Mouse (Mus musculus) heart, adult 2 months (tissue): ENCODE results near the gene Mprip. TPM values are rescaled to one million over a fixed set of nuclear protein-coding genes. Genes with fewer than 3 reads are reported as not detected.
"Not testable (repeated sequence)": the region's sequence is repeated elsewhere in the genome, so short reads cannot be mapped to it uniquely, and the experiment has no call there.

Experiments used
- DNase-seq, 2 experiments: peaks; one replicate each; pipeline ENCODE4 v3.0.0; 2021
- H3K27ac ChIP-seq: fragments of 200-600 bp; 2 replicates; pipeline ENCODE4 v1.8.1; 2022
- H3K27me3 ChIP-seq: fragments of 200-500 bp; 2 replicates; pipeline ENCODE4 v1.6.1; 2012; ENCODE audit warnings: mild to moderate bottlenecking, low read length, inconsistent platforms, mixed read lengths; ENCODE audit not compliant: control insufficient read depth, insufficient read depth
- H3K36me3 ChIP-seq: fragments of 200-500 bp; 2 replicates; pipeline ENCODE4 v1.6.1; 2012; ENCODE audit warnings: low read length, inconsistent platforms; ENCODE audit not compliant: control insufficient read depth, insufficient read depth
- H3K4me1 ChIP-seq: fragments of 200-500 bp; 2 replicates; pipeline ENCODE4 v1.6.1; 2011; ENCODE audit warnings: low read length; ENCODE audit not compliant: control insufficient read depth, insufficient read depth
- H3K4me3 ChIP-seq: fragments of 200-600 bp; 2 replicates; pipeline ENCODE4 v1.8.1; 2022
- H3K79me2 ChIP-seq: fragments of 200-500 bp; replicated peaks from 2 replicates; pipeline ENCODE4 v1.6.1; 2012; ENCODE audit warnings: mild to moderate bottlenecking, inconsistent platforms, low read length, moderate library complexity, mixed read lengths; ENCODE audit not compliant: control insufficient read depth, insufficient read depth
- H3K9ac ChIP-seq: fragments of 200-500 bp; 2 replicates; pipeline ENCODE4 v1.6.1; 2012; ENCODE audit warnings: low read depth, mild to moderate bottlenecking, control low read depth, inconsistent platforms, low read length, mixed read lengths
- CTCF ChIP-seq: fragments of 200-600 bp; IDR thresholded peaks from 2 replicates; pipeline ENCODE4 v1.8.1; 2022; ENCODE audit warnings: antibody characterized with exemption, mild to moderate bottlenecking, moderate library complexity
- EP300 ChIP-seq: fragments of 200-500 bp; IDR thresholded peaks from 2 replicates; pipeline ENCODE4 v1.6.1; 2011; ENCODE audit warnings: low read depth, low read length, control low read depth; ENCODE audit not compliant: insufficient read depth
- POLR2A ChIP-seq: fragments of 200-500 bp; IDR thresholded peaks from 2 replicates; pipeline ENCODE4 v1.6.1; 2011; ENCODE audit warnings: mild to moderate bottlenecking, low read depth, low read length, control low read depth; ENCODE audit not compliant: insufficient read depth
- WGBS: fragments of 180-500 bp; shearing (Covaris S2); methylation state at CpG from one replicate; pipeline ENCODE4 v1.1.7; 2018; 5-methylcytosine and 5-hydroxymethylcytosine counted together
- intact Hi-C: fragments of 180-260 bp; cut with DNase I; formaldehyde crosslinking; loops from one replicate; pipeline ENCODE4 v1.15.1; 2025
- polyA plus RNA-seq: library from polyadenylated mRNA; depleted of rRNA; stranded (reverse); fragments of >200 nt; gene quantifications from 2 replicates; pipeline ENCODE4 v1.2.3, GENCODE M21; 2012
- total RNA-seq, 2 experiments: library from RNA; stranded (reverse); gene quantifications; 2 replicates each; pipeline ENCODE4 v1.2.3; 2021

The Mprip gene
- total and polyA plus RNA-seq, 3 experiments, result 77.1 to 142 (median 132) TPM

DNA sequence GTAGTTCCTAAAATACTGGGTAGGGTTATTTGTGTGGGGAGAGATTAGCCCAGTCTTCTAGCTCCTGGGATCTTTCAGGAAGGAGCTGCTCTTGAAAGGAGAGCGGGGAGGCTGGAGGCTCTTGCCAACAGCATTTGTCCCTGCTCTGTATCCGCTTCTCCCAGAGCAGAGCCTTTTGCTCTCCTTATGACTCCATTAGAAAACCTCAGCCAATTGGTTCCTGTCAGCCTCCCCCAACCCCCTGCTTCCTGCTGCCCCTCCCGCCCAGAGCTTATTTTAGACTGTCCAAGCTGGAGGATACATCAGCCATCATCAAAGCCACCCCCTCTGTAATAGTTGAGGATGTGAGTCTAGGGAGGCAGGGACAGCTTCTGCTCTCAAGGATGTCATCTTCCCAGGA, 3.7 kb downstream of the Mprip start:
- WGBS, result 0% methylated on average over 3 of the region's 3 CpGs
- Histone ChIP-seq H3K4me3 (peak overlapping the region; percentile 50), H3K36me3 (peaks cover 42% of the 10 kb centered on the region), H3K4me1 (peaks cover 15% of the 10 kb centered on the region), H3K79me2 (peaks cover 5% of the 10 kb centered on the region; the same call in 1 of the 2 replicates), H3K27ac (peak overlapping the region; percentile 93), H3K9ac (peak overlapping the region; percentile 26), H3K27me3 (no peaks in the 10 kb centered on the region)
- peak; percentile 63 for TF ChIP-seq EP300
- no peak for TF ChIP-seq CTCF
- peak; percentile 92 for TF ChIP-seq POLR2A
- peak; percentile 76 to 82 for DNase-seq
- intact Hi-C loops, result loop anchor here (1.0 to 2.0 kb wide), 2 partner anchors 9 to 68 kb away; no protein-coding TSS in a partner anchor

DNA sequence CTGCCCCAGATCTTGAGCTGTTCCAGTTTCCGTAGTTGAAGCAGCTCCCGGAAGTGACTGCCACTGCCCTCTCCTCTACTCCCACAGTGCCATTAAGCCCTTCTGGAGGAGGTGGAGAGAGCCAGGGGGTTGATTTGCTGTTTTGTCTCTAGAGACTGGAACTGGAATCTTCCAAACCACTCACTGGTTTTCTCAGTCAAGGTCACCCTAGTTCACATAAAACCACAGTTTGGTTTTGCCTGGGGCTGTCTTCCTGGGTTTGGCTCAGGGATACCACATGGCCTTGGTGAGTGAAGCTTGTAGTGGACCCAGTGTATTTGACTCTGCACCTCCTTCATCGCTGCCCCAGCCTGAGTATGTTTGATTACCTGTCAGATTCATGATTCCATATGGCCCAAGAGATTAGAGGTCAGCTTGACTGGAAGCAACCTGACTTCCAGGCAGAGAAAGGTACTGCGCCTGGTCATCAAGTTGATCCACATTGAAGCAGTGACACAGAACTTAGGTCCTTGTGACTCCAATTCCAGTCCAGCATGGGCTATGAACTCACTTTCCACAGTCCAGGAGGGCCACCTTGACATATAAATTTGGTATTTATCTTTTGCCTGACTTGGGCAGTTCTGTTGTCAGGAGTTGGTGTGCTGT, 10.1 kb downstream of the Mprip start:
- WGBS, result 52% methylated on average over 4 of the region's 4 CpGs
- Histone ChIP-seq H3K36me3 (peaks cover 49% of the 10 kb centered on the region), H3K27ac (peak overlapping the region; percentile 6; the same call in 1 of the 2 replicates), H3K79me2 (peaks cover 21% of the 10 kb centered on the region), H3K27me3 (no peaks in the 10 kb centered on the region), H3K4me3 (no peak overlapping the region), H3K9ac (no peak overlapping the region), H3K4me1 (peaks cover 37% of the 10 kb centered on the region)
- intact Hi-C loops, result no loop called here
- TF ChIP-seq CTCF, result no peak
- TF ChIP-seq EP300, result no peak
- TF ChIP-seq POLR2A, result no peak
- no peak for DNase-seq

DNA sequence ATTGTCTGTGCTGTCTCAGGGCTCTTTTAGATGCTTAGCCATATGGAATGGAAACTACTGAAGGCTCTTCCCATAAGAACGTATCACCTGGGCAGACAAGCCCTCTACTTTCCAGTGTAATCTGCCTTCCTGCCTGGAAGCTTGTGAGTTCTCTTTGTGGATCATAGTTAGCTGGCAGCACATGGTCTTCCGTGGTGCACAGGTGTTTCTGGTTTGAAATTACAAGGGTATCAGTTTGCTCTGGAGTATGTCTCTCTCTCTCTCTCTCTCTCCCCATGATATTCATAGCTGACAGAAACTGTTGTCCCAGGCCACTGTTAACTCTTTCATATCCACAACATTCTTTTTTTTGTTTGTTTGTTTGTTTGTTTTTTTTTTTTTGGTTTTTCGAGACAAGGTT, 12.9 kb downstream of the Mprip start:
- intact Hi-C loops, result no loop called here
- 70% methylated on average over 3 of the region's 3 CpGs for WGBS
- H3K36me3 ChIP-seq, result peaks cover 27% of the 10 kb centered on the region
- H3K4me3 ChIP-seq, result no peak overlapping the region
- H3K27me3 ChIP-seq, result no peaks in the 10 kb centered on the region
- no peak for DNase-seq
- TF ChIP-seq CTCF (no peak), EP300 (no peak), POLR2A (no peak)
- H3K4me1 ChIP-seq, result peaks cover 45% of the 10 kb centered on the region
- no peak overlapping the region for H3K9ac ChIP-seq
- H3K79me2 ChIP-seq, result peaks cover 19% of the 10 kb centered on the region
- H3K27ac ChIP-seq, result no peak overlapping the region

DNA sequence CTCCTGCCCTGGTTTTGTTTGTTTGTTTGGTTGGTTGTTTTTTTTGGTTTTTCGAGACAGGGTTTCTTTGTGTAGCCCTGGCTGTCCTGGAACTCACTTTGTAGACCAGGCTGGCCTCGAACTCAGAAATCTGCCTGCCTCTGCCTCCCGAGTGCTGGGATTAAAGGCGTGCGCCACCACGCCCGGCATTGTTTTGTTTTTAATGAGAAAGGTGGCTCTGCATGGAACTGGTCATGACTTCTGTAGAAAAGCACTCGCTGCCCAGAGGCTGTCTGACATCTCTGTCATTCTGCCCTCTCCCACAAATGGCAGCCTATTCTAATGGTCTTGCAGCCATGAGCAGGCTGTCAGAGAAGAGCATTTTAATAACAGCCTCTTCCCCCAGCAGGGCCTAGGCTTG, 13.6 kb downstream of the Mprip start:
- H3K27ac ChIP-seq, DNase-seq, intact Hi-C loops, H3K4me3 ChIP-seq, H3K27me3 ChIP-seq, H3K9ac ChIP-seq: not testable (repeated sequence)
- WGBS, result 94% methylated on average over 8 of the region's 8 CpGs
- Histone ChIP-seq H3K36me3 (peaks cover 27% of the 10 kb centered on the region), H3K4me1 (peaks cover 50% of the 10 kb centered on the region), H3K79me2 (peaks cover 19% of the 10 kb centered on the region)

DNA sequence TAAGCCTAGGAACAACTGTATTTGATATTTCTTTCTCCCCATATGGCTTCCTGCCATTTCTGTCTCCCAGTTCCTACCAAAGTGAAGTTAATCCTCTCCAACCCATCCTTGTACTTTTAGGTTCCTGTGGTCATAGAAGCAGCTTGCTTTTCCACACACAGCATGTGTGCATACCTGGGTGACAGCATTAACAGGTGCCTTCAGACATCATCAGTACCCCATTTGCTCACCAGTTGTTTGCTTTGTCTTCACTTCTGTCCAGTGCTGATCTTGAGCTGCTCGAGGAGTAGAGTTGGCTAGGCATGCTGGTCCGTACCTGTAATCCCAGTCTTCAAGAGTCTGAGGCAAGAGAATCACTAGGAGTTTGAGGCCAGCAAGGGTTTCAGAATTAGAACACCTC, 16.7 kb downstream of the Mprip start:
- H3K27me3 ChIP-seq, result no peaks in the 10 kb centered on the region
- no peak for TF ChIP-seq CTCF
- TF ChIP-seq POLR2A, result no peak
- no peak for TF ChIP-seq EP300
- no peak for DNase-seq
- H3K79me2 ChIP-seq, result peaks cover 10% of the 10 kb centered on the region
- no peak overlapping the region for H3K4me3 ChIP-seq
- intact Hi-C loops, result no loop called here
- WGBS, result 89% methylated on average over 2 of the region's 2 CpGs
- H3K4me1 ChIP-seq, result peaks cover 33% of the 10 kb centered on the region
- H3K9ac ChIP-seq, result no peak overlapping the region
- H3K27ac ChIP-seq, result no peak overlapping the region
- peaks cover 8% of the 10 kb centered on the region for H3K36me3 ChIP-seq

DNA sequence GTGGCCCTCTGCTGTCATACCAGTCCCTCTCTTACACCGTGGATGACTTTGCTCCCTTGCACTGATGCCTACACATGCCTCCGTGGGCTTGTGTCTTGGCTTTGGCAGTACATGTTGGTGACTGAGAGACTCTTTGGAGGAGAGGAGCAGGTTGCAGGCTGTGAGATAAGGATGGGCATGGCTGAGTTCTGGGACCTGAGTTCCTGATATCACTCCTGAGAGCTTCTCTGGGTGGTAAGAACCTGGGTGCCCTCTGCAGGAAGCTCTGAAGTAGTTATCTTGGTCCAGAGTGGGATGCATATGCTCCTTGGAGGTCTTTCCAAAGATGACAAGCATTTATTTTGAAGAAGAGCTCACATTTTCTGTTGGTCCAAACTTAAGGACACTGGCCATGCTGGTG, 17.6 kb downstream of the Mprip start:
- H3K36me3 ChIP-seq, result peaks cover 2% of the 10 kb centered on the region
- intact Hi-C loops, result no loop called here
- no peaks in the 10 kb centered on the region for H3K27me3 ChIP-seq
- TF ChIP-seq POLR2A (no peak), CTCF (peak; percentile 21; the same call in 1 of the 2 replicates)
- no peak overlapping the region for H3K9ac ChIP-seq
- peaks cover 27% of the 10 kb centered on the region for H3K4me1 ChIP-seq
- H3K79me2 ChIP-seq, result peaks cover 6% of the 10 kb centered on the region
- 61% methylated on average over 2 of the region's 2 CpGs for WGBS
- no peak overlapping the region for H3K27ac ChIP-seq
- DNase-seq, result no peak
- H3K4me3 ChIP-seq, result no peak overlapping the region
